Mouse (Mus musculus): ENCODE measurements around the gene Gm11444.

Gm11444 gene

DNA sequence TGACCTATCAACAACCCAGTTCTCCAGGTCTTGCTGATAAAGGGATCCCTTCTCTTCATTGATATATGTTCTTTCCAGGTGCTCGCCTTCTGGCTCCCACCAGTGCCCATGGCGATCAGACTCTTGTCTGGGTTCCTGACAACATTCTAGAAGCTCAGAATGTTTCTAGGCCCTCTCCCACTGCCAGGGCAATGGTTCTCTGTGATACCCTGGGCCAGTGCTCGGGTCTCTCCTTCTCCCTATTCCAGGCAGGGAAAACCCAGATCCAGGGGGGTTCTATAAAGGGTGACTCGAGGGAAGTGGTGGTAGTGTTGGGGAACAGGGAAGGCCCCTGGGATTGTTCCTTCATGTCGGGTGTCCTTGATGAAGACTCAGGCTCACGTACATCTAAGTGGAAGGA lies at the start of gene Gm11444:
Gene Gm11444, minus strand, starts transcription at position 101 of the 400 bp plus-strand sequence.
- no peak for DNase-seq (ENCODE audit: low spot score in 2 of 2)

DNA sequence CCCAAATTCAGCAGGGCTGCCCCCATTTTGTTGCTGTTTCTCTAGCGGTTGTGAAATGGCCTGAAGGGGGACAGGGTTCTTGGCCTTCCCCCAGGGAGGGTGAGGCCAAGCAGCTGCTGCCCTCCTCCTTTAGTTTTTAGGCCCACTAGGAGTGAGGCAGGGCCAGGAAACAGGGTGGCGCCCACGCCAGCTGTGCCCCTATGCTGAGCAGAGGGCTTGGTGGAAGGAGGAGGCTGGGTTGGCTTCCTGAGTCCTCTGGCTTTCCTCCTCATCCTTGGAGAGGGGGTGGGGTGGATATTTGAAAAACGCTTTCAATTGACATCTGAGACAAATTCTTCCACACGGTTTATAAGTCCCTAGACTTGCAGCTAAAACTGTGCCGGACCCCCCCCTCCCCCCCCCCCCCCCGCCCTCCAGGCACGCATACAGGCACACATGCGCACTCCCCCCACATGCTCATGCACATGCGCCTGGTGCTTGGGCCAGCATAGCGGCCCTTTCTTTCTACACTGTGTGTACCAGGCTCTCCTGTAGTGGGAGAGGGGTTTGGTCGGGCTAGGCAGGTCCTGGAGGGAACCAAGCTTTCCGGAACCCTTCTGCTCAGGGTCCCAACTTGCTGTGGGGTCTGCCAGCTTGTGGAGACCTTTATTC lies 46.3 kb upstream of the Gm11444 start:
- DNase-seq (ENCODE audit: low spot score in 2 of 2), result no peak

DNA sequence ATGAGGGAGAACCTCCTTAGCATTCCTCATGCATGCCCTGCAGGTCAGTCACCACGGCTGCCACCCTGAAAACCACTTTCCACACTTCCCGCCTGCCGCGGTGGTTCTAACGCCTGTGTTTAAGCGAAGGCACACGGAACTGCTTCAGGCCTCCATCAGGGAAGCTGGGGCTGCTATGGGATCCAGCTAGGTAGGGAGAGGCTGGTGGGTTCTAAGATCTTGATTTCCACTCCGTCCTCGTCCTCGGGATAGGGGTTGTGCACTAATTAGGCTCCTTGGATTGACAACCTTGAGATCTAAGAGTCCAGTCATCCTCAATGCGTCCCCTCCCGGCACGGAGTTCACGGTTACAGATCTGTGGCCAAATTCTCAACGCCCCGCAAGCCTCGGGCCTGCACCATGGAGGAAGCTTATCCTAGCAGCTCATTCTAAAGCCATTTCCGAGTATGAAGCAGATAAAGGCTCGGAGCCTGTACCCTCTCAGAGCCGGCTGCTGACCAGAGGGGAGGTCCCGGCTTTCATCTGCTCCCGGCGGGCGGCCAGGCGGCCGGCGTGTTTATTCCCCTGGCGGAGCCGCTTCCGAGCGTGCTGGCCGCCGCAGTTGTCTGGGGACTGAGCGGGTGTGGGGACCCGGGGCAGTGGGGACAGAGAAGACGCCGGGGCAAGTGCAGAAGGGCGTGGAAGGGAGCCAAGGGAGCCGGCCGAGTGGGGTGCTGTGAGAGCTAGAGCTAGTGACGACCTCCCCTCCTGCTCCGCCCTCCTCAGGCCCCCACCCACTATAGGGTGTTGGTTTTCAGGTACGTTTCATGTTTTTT lies 44.8 kb upstream of the Gm11444 start:
- no peak for DNase-seq (ENCODE audit: low spot score in 2 of 2)

DNA sequence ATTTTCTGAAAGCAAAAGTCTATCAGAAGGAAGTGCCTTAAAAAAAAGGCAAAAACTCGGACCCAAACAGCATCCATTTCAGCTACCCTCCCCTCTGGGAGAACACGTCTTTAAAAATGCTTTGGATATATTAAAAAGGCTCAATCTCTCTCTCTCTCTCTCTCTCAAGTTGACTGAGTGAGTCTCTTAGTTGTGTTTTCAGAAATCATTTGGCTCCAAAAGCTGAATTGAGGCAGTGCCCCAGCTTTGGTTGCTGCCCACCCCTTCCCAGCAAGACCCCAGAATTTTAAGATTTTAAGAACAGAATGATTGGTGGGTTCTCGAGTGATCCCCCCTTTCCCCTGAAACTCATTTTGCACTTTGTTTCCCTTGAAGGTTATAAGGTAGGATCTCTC lies 44.0 kb upstream of the Gm11444 start:
- no peak for DNase-seq (ENCODE audit: low spot score in 2 of 2)

DNA sequence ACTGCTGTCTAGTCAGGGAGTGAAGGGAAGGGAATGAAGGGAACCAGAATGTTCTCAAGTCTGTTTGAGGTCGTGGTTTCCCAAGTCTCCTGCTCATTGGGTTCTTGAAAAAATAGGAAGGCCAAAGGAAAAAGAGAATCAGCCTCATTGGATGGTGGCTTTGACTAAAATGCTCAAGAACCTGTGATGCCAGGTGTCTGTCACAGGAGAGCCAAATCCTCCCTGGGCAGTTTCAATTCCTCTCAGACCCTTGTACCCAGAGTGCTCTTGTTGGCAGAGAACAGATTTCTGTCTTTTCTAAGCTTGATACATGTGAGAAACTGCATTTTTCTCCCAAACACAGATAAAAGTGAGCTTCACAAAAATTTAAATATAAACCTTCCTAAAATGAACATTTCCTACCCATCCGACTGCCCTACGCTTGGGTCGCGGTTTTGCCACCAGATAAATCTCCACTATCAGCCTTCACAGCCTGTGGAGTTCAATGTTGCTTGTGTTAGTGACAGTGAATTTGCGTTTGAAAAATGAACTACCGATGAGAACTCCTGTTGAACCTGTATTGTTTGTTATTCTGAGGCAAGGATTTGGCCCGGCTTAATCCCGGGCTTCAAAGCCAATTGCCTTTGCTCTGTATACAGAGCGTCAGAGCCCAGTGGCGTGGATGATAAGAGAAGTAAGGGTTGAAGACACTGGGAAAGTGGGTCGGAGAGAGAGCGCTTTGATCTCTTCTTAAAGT lies 43.4 kb upstream of the Gm11444 start:
- DNase-seq (ENCODE audit: low spot score in 2 of 2), result no peak

DNA sequence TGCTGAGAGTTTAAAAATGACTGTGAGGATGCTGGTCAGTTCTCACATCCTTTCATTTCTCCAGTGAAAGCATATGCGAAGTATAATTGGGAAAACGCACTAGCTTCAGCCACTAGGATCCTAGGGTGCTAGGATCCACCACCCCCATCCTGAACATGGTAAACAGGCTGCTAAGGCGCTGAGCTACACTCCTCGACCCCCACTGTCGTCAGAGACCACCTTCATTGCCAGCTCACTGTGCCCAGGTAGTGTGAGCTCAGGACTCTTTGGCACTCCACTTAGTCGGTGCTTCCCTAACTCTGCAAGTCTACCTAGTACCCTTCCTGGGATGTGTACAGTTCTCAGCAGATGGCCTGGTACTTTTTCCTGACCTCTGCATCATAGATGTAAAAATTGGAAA lies 42.6 kb upstream of the Gm11444 start:
- DNase-seq (ENCODE audit: low spot score in 2 of 2), result no peak

DNA sequence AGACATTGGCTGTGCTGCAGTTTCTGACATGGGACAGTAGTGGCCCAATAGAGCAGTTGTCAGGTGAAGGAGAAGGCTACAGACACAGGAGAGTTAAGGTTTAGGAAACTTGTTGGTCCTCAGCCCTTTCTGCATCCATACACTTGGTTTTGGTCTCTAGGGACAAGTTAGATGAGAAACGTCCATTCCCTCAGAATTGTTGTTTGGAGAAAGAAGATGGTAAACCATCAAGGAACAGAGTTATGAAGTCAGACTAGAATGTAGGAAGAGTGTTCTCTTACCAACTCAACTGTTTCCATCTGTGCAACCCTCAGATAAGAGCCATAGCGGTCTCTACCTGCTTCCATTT lies 41.5 kb upstream of the Gm11444 start:
- DNase-seq (ENCODE audit: low spot score in 2 of 2), result no peak

DNA sequence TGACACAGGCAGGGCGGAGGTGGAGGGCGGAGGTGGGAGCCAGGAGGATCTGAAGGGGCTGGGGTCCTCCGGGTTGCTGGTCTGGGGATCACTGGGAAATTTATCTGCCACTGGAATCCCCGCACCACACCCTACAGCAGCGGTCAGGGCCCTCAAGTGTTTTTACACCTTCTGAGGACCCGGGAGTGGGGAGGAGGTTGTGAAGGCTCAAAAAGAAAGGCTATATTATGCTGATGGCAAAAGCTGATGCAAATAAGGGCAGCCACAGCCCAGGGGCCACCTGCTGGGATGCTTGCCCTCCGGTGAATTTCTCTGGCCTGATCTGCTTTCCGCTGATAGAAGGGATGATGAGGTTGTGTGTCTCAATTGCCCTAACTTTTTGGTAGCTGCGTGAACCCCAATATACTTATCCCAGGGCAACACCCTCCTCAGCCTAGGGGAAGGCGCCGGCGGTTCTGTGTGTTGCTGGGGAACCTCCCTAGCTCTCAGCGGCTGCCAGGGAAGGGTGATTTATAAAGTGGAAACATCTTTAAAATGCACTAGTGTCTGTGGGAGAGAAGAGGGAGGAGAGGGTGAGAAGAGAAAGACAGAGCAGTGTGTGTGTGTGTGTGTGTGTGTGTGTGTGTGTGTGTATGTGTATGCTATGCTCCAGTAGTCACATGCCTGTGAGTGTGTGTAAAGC lies 41.0 kb upstream of the Gm11444 start:
- no peak for DNase-seq (ENCODE audit: low spot score in 2 of 2)

DNA sequence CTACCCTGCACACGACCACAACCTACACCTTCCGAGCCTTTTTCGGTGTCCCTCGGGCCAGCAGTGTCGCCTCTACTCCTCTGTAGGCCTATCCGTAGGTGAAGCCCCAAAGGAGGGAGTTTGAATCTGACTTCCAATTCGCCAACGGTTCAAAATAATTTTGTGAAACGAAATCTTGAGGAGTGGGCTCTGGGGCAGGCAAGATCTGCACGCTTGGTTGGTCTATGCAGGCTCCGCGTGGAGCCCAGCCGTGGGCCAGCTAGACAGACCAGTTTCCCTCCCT lies 40.4 kb upstream of the Gm11444 start:
- no peak for DNase-seq (ENCODE audit: low spot score in 2 of 2)

DNA sequence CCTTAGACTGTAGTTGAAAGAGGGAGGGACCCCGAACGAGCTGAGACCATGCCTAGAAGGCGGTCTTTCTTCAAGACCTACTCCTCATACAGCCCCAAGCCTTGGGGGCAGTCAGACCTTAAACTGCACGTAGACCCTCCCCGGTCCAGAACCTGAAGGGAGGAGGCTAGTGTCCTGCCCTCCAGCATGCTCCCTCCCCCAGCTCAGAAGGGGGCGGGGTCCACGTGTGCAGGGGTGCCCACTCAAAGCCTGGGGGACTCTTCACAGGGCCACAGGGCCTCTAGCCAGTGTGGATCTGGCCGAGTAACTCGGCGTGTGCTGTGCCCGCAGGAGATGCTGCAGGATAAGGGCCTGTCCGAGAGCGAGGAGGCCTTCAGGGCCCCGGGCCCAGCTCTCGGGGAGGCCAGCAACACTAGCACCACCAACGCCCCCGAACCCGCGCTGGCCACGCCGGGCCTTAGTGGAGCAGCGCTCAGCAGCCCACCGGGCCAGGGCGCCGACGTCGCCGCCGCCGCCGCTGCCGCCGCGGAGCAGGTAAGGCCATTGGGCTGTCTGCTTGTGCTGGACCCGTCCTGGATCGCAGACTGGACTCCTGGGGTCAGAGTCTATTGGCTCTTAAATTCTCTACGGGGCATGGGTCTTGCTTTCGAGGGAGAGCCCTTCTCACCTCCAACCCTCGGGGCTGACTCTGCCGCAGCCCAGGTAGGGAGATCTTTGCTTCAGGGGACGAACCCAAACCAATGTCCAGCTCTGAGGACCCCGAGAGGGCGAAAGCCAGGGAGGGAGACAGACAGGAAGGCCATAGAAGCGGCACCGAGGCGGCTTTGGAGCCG lies 39.8 kb upstream of the Gm11444 start:
- no peak for DNase-seq (ENCODE audit: low spot score in 2 of 2)

DNA sequence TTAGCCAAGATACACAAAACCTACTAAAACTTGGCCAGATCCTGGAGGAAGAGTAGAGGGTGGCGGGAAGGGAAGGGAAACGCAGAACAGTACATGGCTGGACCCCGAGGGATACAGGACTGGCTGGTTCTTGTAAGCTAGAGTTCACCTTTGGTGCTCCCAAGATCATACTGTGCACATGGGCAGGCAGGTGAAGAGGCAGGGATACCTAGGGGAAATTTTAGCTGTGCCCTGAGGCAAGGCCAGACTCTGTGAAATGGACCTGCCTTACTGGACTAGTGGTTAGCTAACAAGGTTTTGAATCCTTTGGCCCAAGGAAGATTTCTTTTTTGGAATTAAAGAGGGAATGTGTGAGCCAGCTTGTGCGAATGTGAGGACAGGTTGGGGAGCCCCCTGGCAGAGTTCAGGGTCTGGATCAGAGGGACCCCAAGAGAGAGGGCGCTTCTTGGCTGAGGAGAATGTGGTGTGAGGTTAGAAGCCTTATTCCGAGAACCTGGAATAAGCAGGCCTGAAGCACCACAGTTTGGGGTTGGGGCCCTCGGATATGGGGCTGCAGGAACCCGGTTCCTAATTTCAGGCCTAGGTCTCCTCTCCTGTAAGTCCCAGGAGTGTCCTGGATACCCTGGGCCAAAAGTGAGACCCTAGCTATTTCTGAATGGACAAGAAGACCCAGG lies 39.1 kb upstream of the Gm11444 start:
- DNase-seq (ENCODE audit: low spot score in 2 of 2), result no peak

DNA sequence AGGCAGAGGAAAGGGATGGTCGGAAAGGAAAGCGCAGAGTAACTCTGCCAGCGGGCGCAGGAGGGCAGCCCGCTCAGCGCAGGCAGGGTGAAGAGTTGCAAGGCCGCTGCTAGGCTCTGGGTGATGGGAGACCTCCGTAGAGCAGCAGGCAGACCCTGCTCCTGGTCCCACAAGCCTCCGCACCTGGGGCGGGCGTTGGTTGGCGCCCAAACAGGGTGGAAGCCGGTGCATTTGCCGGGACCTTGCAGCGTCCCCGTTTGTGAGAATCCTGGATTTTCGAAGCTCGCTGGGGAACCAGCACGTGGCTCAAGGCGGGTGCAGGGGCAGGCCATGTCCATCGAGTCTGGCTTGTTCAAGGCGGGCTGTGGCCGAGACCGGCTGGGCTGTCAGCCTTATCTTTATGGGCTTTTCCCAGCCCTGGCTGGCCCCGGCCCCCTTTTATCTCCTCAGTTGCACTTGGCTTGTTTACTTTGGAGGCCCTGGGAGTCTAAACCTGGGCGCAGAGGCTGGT lies 38.4 kb upstream of the Gm11444 start:
- no peak for DNase-seq (ENCODE audit: low spot score in 2 of 2)

DNA sequence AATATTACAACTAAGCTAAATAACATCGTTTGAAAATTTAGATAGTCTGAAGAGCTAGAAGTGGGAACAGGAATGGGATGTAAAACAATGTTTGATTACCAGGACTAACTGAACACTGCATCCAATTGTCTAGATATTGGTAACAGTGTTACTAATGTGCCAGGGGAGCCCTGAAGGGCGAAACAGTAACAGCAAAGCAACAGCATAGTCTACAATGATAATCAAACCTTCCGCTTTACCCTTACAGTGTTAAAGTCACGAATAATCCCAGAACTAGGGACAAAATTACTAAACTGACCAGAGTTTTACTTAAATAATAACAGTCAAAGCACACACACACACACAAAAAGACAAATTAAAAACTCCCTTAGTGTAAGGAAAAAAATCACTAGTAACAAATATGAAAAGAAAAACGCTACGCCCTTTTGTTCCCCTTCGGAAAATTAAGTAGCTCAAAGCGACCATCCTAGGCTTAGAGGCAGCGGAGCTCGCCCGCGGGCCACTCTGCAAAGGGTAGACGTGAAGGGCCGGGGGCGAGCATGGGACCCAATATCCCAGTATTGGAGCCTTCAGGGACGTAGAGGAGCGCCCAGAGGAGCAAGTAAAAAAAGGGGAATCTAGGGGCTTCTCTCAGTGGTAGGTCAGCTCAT lies 37.8 kb upstream of the Gm11444 start:
- no peak for DNase-seq (ENCODE audit: low spot score in 2 of 2)

DNA sequence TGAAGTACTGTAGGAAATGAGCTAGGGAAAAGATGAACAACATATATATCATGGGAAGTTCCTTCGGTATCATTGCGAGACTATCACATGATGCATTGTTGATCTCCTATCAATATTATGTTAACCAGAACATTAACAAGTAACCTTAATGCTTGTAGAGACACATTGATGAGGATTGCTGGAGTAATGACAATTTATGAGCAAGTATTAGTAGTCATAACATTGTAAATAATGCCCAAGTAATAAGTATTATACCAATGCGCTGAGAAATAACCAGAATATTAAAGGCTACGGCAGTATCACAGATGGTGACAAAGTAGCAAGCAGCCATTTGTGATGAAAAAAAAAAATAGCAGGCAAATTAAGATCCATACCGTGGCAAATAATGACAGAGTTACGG lies 37.1 kb upstream of the Gm11444 start:
- no peak for DNase-seq (ENCODE audit: low spot score in 2 of 2)

DNA sequence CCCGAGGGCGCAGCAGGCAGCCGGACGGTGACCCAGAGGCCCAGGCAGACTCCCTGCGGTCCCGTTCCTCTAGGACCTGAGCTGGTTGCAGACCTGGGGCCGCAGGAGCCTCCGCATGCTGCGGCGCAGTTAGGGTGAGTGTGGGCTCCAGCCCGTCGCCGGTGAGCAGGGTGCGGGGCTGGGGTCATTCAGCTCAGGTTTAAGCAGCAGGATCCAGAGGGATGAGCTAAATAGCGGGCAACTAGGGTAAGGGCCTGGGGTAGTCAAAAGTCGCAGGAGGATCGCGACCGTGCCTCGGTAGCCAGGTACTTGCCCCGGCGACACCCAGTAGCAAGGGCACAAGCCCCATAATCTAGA lies 36.3 kb upstream of the Gm11444 start:
- no peak for DNase-seq (ENCODE audit: low spot score in 2 of 2)

DNA sequence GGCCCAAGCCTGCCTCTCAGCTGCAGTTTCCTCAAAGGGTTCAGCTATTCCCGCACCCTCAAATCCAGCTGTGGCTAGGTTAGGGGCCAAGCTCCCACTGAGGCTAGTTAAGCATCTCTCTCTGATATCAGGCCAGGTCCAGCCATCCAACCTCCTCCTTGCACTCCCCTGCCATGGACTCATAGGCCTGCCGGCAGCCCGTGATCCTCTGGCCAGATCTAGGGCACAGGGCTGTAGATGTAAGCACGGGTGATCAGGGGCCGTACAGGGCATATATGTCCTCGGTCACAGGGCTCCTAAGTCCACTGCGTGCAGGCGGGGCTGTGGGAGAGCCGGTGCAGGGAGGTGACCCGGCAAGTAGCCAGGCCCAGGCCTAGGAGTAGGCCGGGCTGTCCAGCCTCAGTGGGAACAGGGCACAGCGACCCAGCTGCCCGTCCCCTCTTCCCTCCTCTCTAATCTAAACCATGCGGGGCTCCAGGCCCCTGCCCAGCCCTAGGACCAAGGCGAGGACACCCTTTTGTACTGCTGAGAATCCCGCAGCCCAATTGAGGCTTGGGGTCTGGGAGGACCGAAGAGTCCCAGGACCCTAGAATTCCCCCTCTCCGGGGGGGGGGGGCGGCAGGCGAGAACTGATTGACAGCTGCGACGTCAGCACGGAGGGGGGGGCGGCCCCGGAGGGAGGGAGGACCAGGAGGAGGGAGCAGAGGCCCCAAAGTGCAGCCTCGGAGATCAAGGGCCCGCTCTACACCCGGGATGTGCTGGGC lies 35.7 kb upstream of the Gm11444 start, which contains the start of gene Tbx4:
Gene Tbx4, plus strand, starts transcription at position 758 of the 764 bp plus-strand sequence.
- no peak for DNase-seq (ENCODE audit: low spot score in 2 of 2)

DNA sequence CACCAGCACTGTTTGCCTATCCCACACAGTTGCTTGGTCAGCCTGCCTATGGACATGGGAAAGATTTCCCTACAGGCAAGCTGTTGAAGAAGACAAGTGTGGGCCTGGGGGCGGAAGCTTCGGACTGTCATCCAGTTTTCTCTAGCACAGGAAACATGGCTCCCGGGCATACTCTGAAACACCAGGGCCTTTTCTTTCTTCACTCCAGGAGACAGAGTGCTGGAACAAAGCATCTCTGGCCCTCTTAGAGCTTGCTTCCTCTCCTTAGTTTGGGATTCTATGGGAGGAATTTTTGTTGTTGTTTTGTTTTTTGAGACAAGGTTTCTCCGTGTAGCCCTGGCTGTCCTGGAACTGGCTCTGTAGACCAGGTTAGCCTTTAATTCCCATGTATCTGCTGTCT lies 34.4 kb upstream of the Gm11444 start:
- no peak for DNase-seq (ENCODE audit: low spot score in 2 of 2)

DNA sequence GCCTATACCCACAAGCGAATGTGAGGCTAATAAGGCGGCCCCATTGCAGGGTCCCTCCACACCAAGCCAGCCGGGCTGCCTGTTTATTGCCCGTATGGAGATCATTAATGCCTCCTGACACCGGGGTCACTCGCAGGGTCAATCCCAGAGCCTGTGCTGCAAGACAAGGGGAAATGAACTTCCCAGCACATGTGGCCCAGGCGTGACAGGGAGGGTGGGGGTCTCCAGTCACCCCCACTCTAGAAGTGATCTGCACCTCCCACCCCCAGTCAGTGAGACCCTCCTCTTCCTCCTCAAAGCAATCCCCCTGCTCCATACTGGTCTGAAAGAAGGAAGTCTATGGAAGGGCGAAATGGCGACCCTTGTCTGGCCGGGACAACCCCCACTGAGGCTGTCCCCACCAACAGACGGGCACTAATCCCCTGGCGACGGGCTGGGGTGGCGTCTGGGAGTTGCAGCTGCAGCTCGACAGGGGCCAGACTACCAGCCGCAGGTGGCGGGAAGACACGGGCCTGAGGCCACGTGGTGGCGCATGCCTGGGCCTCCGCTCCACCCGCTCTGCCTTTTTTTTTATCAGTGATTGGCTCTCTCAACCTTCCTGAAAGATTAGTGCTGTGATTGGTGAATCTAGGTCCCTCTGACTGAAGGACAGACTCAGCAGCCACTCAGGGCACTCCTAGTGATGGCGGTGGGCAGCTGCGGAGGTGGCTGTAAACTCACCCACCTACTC lies 26.1 kb upstream of the Gm11444 start:
- DNase-seq (ENCODE audit: low spot score in 2 of 2), result no peak

DNA sequence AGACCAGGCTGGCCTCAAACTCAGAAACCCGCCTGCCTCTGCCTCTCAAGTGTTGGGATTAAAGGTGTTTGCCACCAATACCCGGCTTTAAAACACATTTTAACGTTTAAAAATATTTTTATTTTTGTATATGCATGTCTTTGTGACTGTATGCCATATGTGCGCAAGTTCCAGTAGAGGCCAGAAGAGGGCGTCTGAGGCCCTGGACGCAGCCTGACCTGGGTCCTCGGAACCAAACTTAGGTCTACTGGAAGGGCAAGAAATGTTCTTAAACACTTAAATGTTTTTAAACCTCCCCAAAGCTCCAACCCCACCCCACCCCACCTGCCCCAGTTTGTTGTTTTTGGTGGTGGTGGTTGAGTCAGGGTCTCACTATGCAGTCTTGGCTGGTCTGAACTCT lies 14.2 kb upstream of the Gm11444 start:
- no peak for DNase-seq (ENCODE audit: low spot score in 2 of 2)

All from urinary bladder, postnatal 36 days (tissue).